In genomic region chr1:63937480-63937879, GRCm38 (mm10) we compare ENCODE assay signal across 32 mouse cellular contexts.
DNase-seq lines count a peak whose midpoint lies in the region; ATAC-seq and TF ChIP-seq lines count a peak whose summit lies in the region.
"Had no signal": no experiment of that assay in that cellular context is flagged by ENCODE, and none has a peak within 500 bp of the region (broad histone marks: within the 10 kb centered on the region; RNA-seq: fewer than 3 reads in every experiment).

No protein-coding gene starts in this region.

- no peaks in the 10 kb centered on the region; the same call in 1 of the 2 replicates for H3K4me1 ChIP-seq in heart, embryonic 11.5 days (ENCODE audit: control insufficient read depth, insufficient read depth, low read length)
- no peaks in the 10 kb centered on the region for H3K4me1 ChIP-seq in hindbrain, embryonic 11.5 days (replicated peaks; ENCODE audit: control insufficient read depth, insufficient read depth, low read length)
- no peaks in the 10 kb centered on the region for H3K4me1 ChIP-seq in hindbrain, postnatal 0 days (ENCODE audit: insufficient read depth, low read length)
- no peaks in the 10 kb centered on the region for H3K4me1 ChIP-seq in liver, embryonic 12.5 days
- H3K4me1 ChIP-seq: embryonic facial prominence, embryonic 13.5 days; limb, embryonic 10.5 days; limb, embryonic 15.5 days; neural tube, embryonic 12.5 days had no signal

- ATAC-seq in heart, embryonic 11.5 days (replicated peaks; ENCODE audit: insufficient number of reproducible peaks, low FRiP score, low TSS enrichment) = no peak
- peak; percentile 43; the same call in 1 of the 2 replicates for ATAC-seq in hindbrain, embryonic 11.5 days (ENCODE audit: low FRiP score)
- ATAC-seq in hindbrain, postnatal 0 days = no peak
- ATAC-seq in liver, embryonic 12.5 days = no peak
- ATAC-seq: forebrain, embryonic 15.5 days; intestine, postnatal 0 days; Patski had no signal

- H3K4me3 ChIP-seq in heart, embryonic 11.5 days (ENCODE audit: low read depth, low read length) = no peak overlapping the region
- no peak overlapping the region for H3K4me3 ChIP-seq in hindbrain, embryonic 11.5 days (ENCODE audit: low read depth, low read length)
- H3K4me3 ChIP-seq in hindbrain, postnatal 0 days (ENCODE audit: low read length) = no peak overlapping the region
- no peak overlapping the region for H3K4me3 ChIP-seq in liver, embryonic 12.5 days
- H3K4me3 ChIP-seq: embryonic facial prominence, embryonic 13.5 days; forebrain, embryonic 10.5 days; forebrain, embryonic 15.5 days; gastrocnemius, adult 2 months; hindbrain, embryonic 12.5 days; limb, embryonic 10.5 days; limb, embryonic 15.5 days; midbrain, embryonic 12.5 days; myocyte; neural tube, embryonic 12.5 days had no signal

- no peak overlapping the region for H3K9ac ChIP-seq in heart, embryonic 11.5 days (ENCODE audit: low read depth, low read length)
- no peak overlapping the region for H3K9ac ChIP-seq in hindbrain, embryonic 11.5 days (ENCODE audit: low read depth, low read length)
- no peak overlapping the region for H3K9ac ChIP-seq in hindbrain, postnatal 0 days (replicated peaks; ENCODE audit: low read length)
- no peak overlapping the region for H3K9ac ChIP-seq in liver, embryonic 12.5 days
- H3K9ac ChIP-seq: embryonic facial prominence, embryonic 13.5 days; forebrain, embryonic 15.5 days; hindbrain, embryonic 12.5 days; limb, embryonic 15.5 days; liver, embryonic 14.5 days; midbrain, embryonic 12.5 days; neural tube, embryonic 12.5 days had no signal

- WGBS in heart, embryonic 11.5 days (ENCODE audit: insufficient replicate concordance) = 26% methylated on average over 3 of the region's 3 CpGs
- WGBS in hindbrain, embryonic 11.5 days = 45% methylated on average over 3 of the region's 3 CpGs
- 57% methylated on average over 3 of the region's 3 CpGs for WGBS in hindbrain, postnatal 0 days
- 52% methylated on average over 3 of the region's 3 CpGs for WGBS in liver, embryonic 12.5 days (ENCODE audit: insufficient replicate concordance)

- H3K27me3 ChIP-seq in heart, embryonic 11.5 days (ENCODE audit: control insufficient read depth, insufficient read depth, low read length) = peaks cover 41% of the 10 kb centered on the region
- peaks cover 40% of the 10 kb centered on the region for H3K27me3 ChIP-seq in hindbrain, embryonic 11.5 days (ENCODE audit: control insufficient read depth, insufficient read depth, low read length)
- H3K27me3 ChIP-seq in hindbrain, postnatal 0 days (ENCODE audit: insufficient read depth, low read length) = no peaks in the 10 kb centered on the region
- H3K27me3 ChIP-seq in liver, embryonic 12.5 days (replicated peaks) = no peaks in the 10 kb centered on the region
- H3K27me3 ChIP-seq: embryonic facial prominence, embryonic 13.5 days; forebrain, embryonic 15.5 days; limb, embryonic 15.5 days had no signal

- H3K4me2 ChIP-seq in heart, embryonic 11.5 days = no peak overlapping the region
- no peak overlapping the region for H3K4me2 ChIP-seq in hindbrain, embryonic 11.5 days (replicated peaks; ENCODE audit: low read depth, low read length)
- no peak overlapping the region for H3K4me2 ChIP-seq in hindbrain, postnatal 0 days (ENCODE audit: low read depth, low read length)
- no peak overlapping the region for H3K4me2 ChIP-seq in liver, embryonic 12.5 days
- H3K4me2 ChIP-seq: embryonic facial prominence, embryonic 13.5 days; forebrain, embryonic 15.5 days; hindbrain, embryonic 12.5 days; limb, embryonic 15.5 days; midbrain, embryonic 12.5 days; neural tube, embryonic 12.5 days had no signal

- TF ChIP-seq CTCF in hindbrain, postnatal 0 days (IDR thresholded peaks at IDR 0.05; ENCODE audit: low read depth) = no peak

- H3K27ac ChIP-seq in heart, embryonic 11.5 days (ENCODE audit: low read depth, low read length) = no peak overlapping the region
- H3K27ac ChIP-seq in hindbrain, embryonic 11.5 days (ENCODE audit: low read depth, low read length) = no peak overlapping the region
- H3K27ac ChIP-seq in hindbrain, postnatal 0 days = no peak overlapping the region
- H3K27ac ChIP-seq in liver, embryonic 12.5 days = no peak overlapping the region
- H3K27ac ChIP-seq: embryonic facial prominence, embryonic 13.5 days; forebrain, embryonic 10.5 days; forebrain, embryonic 15.5 days; gastrocnemius, adult 2 months; hindbrain, embryonic 12.5 days; limb, embryonic 10.5 days; limb, embryonic 15.5 days; liver, embryonic 14.5 days; macrophage; midbrain, embryonic 12.5 days; neural tube, embryonic 12.5 days had no signal

- no peaks in the 10 kb centered on the region for H3K36me3 ChIP-seq in heart, embryonic 11.5 days (ENCODE audit: control insufficient read depth, insufficient read depth, low read length)
- no peaks in the 10 kb centered on the region for H3K36me3 ChIP-seq in hindbrain, embryonic 11.5 days (ENCODE audit: control insufficient read depth, insufficient read depth, low read length)
- H3K36me3 ChIP-seq in hindbrain, postnatal 0 days (ENCODE audit: insufficient read depth, low read length) = no peaks in the 10 kb centered on the region
- H3K36me3 ChIP-seq in liver, embryonic 12.5 days = no peaks in the 10 kb centered on the region
- H3K36me3 ChIP-seq: embryonic facial prominence, embryonic 13.5 days; forebrain, embryonic 10.5 days; forebrain, embryonic 15.5 days; hindbrain, embryonic 12.5 days; limb, embryonic 10.5 days; limb, embryonic 15.5 days; midbrain, embryonic 12.5 days; neural tube, embryonic 12.5 days had no signal

- no peaks in the 10 kb centered on the region for H3K9me3 ChIP-seq in heart, embryonic 11.5 days (replicated peaks; ENCODE audit: control insufficient read depth, low read length)
- H3K9me3 ChIP-seq in hindbrain, embryonic 11.5 days (ENCODE audit: control insufficient read depth, low read length) = no peaks in the 10 kb centered on the region
- H3K9me3 ChIP-seq in hindbrain, postnatal 0 days (ENCODE audit: low read length) = no peaks in the 10 kb centered on the region
- no peaks in the 10 kb centered on the region for H3K9me3 ChIP-seq in liver, embryonic 12.5 days (replicated peaks)
- H3K9me3 ChIP-seq: embryonic facial prominence, embryonic 13.5 days; forebrain, embryonic 10.5 days; forebrain, embryonic 15.5 days; hindbrain, embryonic 12.5 days; limb, embryonic 10.5 days; limb, embryonic 15.5 days; midbrain, embryonic 12.5 days; neural tube, embryonic 12.5 days had no signal

- DNase-seq in heart, adult 11 months = peak; percentile 63
- DNase-seq in hindbrain, embryonic 11.5 days (ENCODE audit: low spot score) = peak; percentile 16
- no peak for DNase-seq in hindbrain, postnatal 0 days (ENCODE audit: low spot score)
- peak; percentile 9 for DNase-seq in ES-CJ7 (ENCODE audit: low read depth, low spot score)
- DNase-seq in embryo, embryonic 11 days = peak; percentile 27
- DNase-seq: adrenal gland, postnatal 36 days; cerebellum, adult 2 months; cerebellum, postnatal 14 days; gastrocnemius, adult 2 months; gastrocnemius, postnatal 36 days; heart, postnatal 14 days; kidney, postnatal 14 days; layer of hippocampus, adult 9-11 months; lung, adult 2 months; lung, postnatal 10 days; right cerebral cortex, postnatal 14 days; thymus, postnatal 4 days had no signal
